Mouse (Mus musculus): ENCODE data around the gene Eppin.
"Not testable (repeated sequence)": the region's sequence is repeated elsewhere in the genome, so short reads cannot be mapped to it uniquely, and the experiment has no call there.

Gene Eppin

DNA sequence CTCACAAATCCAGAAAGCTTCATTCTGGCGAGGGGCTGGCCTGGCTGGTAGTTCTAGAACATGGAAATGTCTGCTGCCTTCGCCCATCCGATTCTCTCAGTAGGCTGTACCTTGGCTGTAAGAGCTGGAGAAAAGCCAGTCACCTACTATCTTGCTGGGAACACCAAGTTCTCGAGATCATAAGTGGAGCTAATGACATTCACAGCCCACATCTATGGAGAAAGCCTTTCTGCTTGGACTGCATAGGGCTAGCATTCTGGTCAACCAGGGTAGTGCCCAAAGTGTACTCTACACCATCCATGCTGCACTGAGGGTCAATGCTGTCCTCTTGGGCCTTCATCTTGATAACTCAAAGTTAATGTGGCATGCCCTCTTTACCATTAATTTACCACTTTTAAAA lies at the start of gene Eppin:
Gene Eppin, minus strand, starts transcription at position 101 of the 400 bp plus-strand sequence.
- no peak for DNase-seq (ENCODE audit: low spot score in 2 of 2)

DNA sequence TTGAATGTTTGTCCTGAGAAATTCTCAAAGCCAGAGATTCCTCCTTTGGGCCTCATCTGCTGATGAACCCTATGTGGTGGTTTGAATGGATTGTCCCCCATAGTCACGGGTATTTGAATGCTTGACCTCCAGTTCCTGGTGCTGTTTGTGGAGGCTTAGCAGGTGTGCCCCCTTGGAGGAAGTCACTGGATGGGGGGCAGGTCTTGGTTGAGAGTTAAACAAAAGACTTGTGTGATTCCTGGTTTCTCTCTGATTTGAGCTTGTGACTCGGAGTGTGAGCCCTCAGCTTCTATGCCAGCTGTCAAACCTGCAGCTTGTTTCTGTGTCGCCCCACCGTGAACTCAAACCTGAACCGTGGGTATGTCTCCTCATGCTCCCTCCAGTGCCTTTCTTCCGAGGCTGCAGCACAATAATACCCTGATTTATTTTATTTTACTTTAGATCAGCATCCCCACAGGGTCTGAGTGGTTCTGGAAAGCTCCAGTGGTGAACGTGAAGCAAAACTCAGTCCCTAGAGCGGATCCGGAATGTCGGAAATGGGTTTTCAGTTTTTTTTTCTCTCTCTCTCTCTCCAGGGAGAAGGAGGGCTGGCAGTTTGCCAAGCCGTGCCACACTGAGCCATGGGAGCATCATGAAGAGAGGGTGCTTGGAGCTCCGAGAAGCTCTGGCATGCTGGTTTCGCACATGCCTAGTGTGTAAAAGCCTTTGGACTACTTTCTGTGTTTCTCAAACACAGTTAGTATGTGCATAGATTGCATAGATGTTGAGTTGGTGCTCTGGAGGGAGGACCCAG lies 48.7 kb upstream of the Eppin start:
- peak in 1 of 2 experiments; percentile 3 for DNase-seq (ENCODE audit: low spot score in 2 of 2)

DNA sequence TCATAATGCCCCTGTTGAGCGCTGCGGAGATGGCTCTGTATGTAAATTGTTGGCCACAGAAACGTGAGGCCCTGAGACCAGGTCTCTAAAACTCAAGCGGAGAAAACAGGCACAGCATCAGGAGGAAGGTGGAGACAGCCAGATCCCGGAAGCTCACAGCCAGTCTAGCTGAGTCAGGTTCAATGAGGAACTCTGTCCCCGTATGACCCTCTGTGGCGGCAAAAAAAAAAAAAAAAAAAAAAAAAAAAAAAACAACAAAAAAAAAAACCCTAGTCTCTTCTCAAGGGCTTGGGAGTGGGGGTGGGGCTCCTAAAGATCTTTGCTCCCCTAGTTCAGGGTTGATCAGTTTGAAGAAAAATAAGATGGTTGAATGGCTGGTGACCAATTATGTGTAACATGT lies 47.7 kb upstream of the Eppin start:
- DNase-seq (ENCODE audit: low spot score in 2 of 2), result no peak

DNA sequence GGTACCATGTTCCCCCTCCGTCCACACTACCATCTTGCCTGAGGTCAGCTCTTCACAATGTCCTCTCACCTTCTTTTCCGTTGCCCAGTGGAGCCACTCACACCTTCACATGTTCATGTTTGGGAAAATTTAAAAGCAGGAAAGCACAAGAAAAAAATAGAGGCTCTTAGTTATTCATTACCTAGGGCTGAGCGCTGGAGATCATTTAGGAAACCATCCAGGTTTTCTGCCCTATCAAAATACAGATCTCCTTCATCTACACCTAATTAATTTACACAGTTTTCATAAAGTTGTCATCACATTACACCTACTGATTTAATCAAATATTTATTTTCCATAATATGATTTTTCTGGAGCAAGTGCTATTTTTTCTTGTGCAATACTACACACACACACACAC lies 45.3 kb upstream of the Eppin start, which contains the start of gene Wfdc16:
Gene Wfdc16, minus strand, starts transcription at position 101 of the 400 bp plus-strand sequence.
- no peak for DNase-seq (ENCODE audit: low spot score in 2 of 2)

DNA sequence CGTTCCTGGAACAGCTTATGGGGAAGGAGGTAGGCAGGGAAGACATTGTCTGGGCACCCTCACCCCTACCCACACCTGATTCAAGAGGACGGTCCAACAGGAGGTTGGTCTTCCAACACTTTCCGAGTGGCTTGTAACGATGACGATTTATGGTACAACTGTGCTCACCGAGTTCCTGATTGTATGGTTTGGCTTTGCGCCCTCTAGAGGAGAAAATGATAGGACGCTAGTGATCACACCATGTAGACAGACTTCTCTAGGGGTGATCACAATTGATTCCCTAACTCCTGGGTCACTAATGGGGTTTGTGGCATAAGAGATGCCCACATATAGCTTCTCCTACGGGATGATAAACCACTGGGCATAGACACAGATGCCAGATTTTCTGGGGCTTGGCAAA lies 41.9 kb upstream of the Eppin start:
- no peak for DNase-seq (ENCODE audit: low spot score in 2 of 2)

DNA sequence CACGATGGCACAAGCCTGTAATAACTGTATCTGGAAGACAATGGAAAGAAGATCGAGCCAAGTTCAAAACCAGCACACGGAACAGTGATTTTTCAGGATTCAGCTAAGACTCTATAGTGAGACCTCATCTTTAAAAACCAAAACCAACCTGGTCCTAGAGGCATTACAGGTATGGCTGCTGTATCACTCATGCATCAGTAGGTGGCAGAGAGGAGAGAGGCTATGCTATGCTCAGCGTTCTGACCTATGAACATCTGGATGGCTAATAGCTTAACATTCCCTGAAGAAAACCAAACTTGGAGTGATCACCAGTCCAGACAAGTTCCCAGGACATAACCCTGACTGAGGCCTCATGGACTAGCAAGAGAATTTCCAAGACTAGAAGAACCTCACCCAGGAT lies 28.4 kb upstream of the Eppin start:
- no peak for DNase-seq (ENCODE audit: low spot score in 2 of 2)

DNA sequence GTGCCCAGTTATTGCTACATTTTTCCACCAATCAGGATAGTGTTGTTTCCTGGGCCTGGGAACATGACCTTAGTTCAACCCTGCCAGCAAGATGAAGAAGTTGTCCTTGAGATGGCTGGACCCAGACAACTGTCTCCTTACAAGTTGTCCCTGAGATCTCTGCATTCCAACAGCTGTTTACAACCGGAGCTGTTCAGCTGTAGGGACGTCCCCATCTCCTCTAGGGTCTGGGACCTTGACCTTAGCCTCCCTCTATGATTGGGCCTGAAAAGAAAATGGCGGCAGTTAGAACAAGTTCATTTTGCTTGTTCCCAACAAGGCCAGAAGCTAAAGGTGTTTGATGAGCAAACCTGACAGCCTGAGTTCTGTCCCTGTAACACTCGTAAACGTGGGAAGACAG lies 25.7 kb upstream of the Eppin start:
- DNase-seq (ENCODE audit: low spot score in 2 of 2), result no peak

DNA sequence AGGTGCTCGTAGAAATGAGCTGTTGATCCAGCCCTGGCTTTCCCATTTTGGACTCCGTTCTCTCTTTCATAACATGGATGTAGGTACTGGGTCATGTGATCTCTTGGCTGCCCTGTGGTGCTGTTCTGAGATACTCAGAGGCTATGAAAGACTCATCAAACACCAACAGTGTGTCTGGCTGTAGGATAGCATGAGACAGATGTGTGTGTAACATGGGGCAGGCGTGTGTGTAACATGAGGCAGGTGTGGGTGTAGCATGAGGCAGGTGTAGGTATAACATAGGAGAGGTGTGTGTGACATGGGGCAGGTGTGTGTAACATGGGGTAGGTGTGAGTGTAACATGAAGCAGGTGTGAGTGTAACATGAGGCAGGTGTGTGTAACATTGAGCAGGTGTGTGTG lies 22.0 kb upstream of the Eppin start:
- DNase-seq (ENCODE audit: low spot score in 2 of 2), result no peak

DNA sequence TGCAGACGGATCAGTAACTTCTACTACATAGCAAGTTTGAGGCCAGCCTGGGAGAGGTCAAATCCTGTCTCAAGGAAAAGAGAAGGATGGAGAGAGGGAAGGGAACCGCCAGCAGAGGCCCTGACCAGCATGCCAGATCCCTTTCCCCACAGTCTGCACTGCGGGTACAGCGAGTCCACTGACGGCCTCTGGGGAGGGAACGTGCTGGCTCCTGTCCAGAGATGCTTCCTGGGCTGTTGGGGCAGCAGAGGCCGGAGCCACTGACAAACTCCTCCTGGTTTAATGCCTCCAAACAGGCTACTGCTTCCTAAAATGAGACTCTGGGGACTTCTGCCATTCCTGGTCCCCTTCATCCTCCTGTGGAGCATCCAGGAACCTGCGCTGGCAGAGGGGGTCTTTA lies 20.1 kb upstream of the Eppin start, which contains the start of the genes Wfdc6b and Wfdc8:
Gene Wfdc6b, plus strand, starts transcription at position 52 of the 400 bp plus-strand sequence.
Gene Wfdc8, minus strand, starts transcription at position 156 of the 400 bp plus-strand sequence.
- not testable (repeated sequence) for DNase-seq (ENCODE audit: low spot score in 2 of 2)

DNA sequence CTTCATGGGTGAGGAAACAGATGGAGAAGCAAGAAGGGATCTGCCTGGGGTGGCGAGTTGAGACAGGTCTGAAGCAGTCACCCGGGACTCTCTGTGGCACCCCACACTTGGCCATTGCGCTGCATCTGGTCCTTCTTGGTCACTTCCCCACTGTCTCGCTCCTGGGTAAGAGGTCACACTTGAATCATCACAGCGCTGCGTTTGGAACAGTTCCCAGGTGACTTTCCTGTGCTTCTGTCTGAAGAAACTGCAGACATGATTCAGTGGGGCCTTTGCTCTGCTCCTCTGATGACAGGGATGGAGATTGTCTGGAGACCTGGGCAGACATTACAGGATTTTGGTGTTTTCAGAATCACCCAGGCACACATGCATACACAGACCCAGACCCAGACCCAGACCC lies 15.4 kb upstream of the Eppin start:
- no peak for DNase-seq (ENCODE audit: low spot score in 2 of 2)

DNA sequence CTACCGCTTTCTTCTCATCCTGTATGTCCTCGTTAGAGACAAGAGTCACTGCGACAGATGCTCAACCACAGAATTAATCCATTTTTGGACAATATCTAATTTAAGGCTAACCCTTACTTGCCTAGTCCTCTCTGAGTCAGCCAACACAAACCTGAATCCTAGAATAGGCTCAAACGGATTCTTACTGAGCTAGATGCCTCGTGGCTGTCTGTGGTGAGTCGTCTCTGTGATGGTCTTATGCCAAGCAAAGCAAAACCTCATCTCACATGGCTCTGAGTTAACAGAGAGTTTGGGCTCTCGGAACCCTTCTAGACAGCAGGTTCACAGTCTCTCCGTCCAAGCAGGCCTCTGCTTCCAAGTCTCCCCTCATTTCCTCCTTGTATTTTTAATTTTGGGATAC lies 11.0 kb upstream of the Eppin start:
- DNase-seq (ENCODE audit: low spot score in 2 of 2), result peak in 1 of 2 experiments; percentile 6

DNA sequence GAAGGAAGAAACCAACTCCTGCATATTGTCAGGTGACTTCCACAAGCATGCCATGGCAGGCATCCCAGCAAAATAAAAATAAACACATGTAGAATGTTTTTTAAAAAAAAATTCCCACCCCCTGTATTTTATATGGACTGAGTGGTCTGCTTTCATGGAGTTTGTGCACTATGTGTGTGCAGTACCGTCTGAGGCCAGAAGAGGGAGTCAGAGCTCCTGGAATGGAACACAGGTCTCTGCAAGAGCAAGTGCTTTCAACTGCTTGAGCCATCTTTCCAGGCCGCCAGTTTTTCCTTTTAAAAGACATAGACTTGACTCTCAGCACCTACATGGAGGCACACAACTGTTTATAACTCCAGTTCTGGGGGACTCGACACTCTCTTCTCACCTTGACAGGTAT lies 10.1 kb upstream of the Eppin start:
- DNase-seq (ENCODE audit: low spot score in 2 of 2), result no peak

DNA sequence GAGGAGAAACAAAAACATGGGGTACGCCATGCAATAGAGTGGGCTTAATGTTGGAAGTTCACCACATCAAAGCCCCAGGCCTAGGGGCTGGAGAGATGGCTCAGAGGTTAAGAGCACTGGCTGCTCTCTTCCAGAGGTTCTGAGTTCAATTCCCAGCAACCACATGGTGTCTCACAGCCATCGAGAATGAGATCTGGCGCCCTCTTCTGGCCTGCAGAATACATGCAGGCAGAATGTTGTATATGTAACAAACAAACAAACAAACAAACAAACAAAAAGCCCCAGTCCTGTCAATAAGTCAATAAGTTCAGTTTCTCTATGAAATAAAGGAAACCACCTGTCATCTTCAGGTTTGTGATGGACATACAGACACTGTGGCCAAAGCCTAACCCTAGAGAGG lies 6.8 kb upstream of the Eppin start:
- no peak for DNase-seq (ENCODE audit: low spot score in 2 of 2)

DNA sequence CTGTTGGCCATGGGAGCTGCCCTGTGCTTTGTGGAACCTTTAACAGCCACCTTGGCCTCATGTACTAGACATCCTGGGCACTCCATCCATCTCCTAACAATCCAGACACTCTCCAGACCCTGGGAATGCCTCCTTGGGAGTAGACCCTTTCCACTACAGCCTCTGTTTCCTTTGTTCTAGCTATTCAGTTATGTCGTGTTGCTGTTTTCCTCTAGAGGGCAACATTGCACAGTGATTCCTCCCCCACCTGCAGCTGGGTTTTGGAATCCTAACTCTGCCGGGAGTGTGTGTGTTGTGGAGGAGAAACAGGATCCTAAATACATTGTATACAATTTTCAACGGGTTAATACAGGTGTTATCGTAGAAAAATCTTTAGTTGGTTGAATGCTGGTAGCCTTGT lies 1.4 kb downstream of the Eppin start:
- peak in 1 of 2 experiments; percentile 34 for DNase-seq (ENCODE audit: low spot score in 2 of 2)

DNA sequence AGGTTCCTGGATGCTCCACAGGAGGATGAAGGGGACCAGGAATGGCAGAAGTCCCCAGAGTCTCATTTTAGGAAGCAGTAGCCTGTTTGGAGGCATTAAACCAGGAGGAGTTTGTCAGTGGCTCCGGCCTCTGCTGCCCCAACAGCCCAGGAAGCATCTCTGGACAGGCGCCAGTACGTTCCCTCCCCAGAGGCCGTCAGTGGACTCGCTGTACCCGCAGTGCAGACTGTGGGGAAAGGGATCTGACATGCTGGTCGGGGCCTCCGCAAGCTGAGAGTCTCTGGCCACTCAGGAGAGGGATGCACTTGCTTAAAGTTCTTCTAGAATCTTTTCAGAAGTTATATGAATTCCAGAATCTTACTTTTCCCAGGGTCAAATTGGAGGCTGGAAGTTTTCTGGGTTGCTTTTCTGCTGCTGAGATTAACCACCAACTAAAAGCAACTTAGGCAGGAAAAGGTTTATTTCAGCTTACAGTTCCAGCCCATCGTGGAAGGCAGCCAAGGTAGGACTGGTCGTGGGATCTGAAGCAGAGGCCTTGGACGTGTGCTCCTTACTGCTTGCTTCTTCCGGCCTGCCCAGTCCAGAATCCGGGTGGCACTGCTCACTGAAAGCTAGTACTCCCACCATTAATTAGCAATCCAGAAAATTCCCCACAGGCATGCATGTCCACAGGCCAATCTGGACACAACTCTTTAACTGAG lies 8.2 kb downstream of the Eppin start, which contains the start of gene Wfdc6a:
Gene Wfdc6a, minus strand, starts transcription at position 423 of the 701 bp plus-strand sequence.
- not testable (repeated sequence) for DNase-seq (ENCODE audit: low spot score in 2 of 2)

DNA sequence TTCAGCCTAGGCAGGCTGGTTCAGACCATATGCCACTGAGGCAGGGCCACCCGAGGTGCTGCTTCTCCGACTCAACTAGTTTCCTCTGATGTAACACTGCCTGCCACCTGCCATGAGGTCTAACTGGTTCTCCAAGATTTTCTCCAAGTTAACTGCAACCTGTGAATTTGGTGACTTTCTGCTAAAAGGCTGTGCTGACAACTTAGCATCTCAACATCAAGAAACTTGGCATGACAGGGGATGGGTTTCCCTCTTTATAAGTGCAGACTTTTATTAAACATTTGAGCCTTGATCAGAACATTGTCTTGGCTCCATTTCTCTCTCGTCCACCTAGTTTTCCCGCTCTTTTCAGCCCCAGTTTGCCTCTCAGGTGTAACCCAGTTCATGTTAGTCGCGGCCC lies 20.0 kb downstream of the Eppin start, which contains the start of gene Spint3:
Gene Spint3, minus strand, starts transcription at position 101 of the 400 bp plus-strand sequence.
- not testable (repeated sequence) for DNase-seq (ENCODE audit: low spot score in 2 of 2)

DNA sequence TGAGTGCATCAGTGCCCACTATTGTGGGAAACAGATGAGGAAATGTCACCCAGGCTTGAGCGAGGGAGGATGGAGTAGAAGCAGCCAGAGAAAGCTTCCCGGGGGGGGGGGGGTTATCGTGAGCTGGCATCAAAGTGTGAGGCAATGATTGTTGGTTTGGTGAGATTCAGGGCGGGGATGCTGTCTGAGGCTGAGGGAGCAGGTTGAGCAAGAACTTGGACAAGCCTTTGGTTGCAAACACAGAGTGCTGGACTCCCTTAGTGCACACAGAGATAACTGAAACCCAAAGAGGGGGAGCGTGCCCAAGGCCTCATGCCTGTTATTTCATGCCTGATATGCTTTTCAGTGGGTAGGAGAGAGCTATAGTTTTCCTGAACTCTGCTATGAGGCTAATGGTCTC lies 25.9 kb downstream of the Eppin start:
- no peak for DNase-seq (ENCODE audit: low spot score in 2 of 2)

DNA sequence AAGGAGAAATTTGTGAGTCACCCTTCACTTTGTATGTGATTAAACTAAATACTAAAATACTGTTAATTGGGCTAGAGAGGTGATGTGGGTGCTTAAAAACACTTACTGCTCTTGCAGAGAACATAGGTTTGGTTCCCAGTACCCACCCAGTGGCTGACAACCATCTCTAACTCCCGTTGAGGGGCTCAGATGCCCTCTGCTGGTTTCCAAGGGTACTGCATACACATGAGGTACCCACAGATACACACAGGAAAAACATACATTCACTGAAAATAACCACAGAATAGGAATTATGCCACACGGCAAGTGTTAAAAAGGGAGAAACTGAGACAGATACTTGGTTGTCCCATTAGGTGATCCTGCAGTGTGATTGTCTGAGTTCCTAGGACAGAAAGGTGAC lies 26.4 kb downstream of the Eppin start:
- DNase-seq (ENCODE audit: low spot score in 2 of 2), result no peak

DNA sequence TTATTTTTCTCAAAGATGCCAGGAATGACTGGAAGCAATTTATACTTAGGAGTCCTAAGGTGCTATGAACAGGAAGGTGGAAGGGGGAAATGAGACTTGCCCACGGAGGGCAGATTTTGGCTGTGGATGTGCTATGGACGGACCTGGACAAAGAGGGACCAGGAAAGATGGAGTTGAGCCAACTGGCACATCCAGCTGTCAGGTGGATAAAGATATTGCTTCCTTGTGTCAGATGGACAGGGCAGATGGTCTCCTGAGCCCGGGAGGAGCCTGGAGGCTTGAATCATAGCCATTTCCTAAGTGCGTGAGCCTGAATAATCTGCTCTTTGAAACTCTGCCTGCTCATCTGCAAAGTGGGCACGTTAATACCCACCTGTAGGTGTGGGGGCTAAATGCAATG lies 29.0 kb downstream of the Eppin start:
- DNase-seq (ENCODE audit: low spot score in 2 of 2), result no peak

DNA sequence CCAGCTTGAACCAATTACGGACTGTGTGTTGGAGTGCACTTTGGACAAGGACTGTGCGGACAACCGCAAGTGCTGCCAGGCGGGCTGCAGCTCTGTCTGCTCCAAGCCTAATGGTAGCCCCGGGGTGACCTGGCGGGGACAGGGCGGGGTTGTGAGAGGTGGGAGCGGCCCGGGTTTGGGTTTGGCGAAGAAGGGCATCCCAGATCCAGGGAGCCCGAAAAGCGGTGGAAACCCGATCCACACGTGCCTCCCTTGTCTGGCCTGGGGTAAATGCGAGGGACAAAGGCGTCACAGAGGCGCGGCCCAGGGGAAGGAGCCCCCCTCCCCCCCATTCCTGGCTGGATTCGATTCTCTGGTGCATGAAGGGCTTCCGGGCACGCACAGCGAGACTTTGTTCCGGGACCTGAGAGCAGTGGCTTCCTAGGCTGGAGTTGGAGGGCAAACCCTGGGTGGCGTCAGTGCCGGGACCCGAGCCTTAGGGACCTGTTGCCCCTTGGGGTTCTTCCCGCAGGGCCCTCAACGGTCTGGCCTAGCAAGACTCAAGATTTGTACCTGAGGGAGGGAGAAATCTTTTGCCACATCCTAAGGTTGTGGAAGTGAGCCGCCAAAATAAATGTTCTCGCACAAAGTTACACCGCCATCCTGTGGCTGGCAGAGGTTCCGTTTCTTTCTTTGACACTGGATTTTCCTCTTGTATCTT lies 29.9 kb downstream of the Eppin start:
- peak in 1 of 2 experiments; percentile 39 for DNase-seq (ENCODE audit: low spot score in 2 of 2)

DNA sequence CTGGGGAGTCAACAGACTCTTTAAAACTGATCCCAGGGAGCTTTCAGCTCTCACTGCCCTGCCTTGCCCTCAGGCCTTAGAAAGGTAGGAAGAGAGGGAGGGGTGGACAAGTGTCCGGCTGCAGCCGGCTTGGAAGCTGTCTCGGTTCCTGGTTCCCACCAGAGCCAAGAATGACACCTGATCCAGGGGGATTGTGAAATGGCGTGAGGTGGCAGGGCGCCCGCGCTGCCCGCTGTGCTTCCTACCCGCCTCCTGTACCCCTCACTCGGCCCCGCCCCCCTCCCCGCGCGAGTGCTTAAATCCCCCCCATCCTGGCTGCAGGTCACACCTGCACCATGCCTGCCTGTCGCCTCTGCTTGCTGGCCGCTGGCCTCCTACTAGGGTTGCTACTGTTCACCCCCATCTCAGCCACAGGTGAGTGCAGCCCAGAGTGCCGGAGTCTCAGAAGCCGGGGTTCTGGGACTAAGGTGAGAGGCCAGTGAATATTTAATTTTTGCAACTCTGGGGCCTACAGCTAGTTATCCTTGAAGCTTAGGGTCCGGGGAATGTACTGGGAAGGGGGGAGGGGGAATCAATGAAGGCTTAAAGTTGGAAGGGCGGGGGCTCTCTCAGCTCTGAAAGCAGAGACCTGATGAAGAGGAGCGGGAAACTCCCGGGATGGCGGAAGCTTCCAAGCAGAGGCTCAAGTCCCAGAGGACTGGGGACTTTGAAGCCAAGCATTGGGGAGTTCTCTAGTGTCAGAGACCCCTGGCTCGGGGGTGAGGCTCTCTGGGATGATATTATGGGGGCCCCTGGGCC lies 30.8 kb downstream of the Eppin start, which contains the start of gene Wfdc2:
Gene Wfdc2, plus strand, starts transcription at position 23 of the 798 bp plus-strand sequence.
- no peak for DNase-seq (ENCODE audit: low spot score in 2 of 2)

All from left cerebral cortex, adult 9 months (tissue).